Mouse (Mus musculus) ES-E14 (cell line): ENCODE measurements around the gene Zfp609.

Experiments
- CHD2 ChIP-seq: IDR thresholded peaks from 2 replicates; pipeline ENCODE4 v1.6.1; 2014; ENCODE audit warnings: mild to moderate bottlenecking, low read depth, low read length, inconsistent platforms
- HCFC1 ChIP-seq: IDR thresholded peaks from 2 replicates; pipeline ENCODE4 v1.6.1; 2012; ENCODE audit warnings: low read length, inconsistent platforms, borderline replicate concordance; ENCODE audit not compliant: insufficient read depth
- MAFK ChIP-seq: IDR thresholded peaks from 2 replicates; pipeline ENCODE4 v1.6.1; 2014; ENCODE audit warnings: mild to moderate bottlenecking, low read depth, low read length, inconsistent platforms; ENCODE audit not compliant: insufficient read depth
- ZC3H11A ChIP-seq: IDR thresholded peaks from 2 replicates; pipeline ENCODE4 v1.6.1; 2012; ENCODE audit warnings: low read depth, mild to moderate bottlenecking, inconsistent platforms, low read length, borderline replicate concordance
- ZNF384 ChIP-seq: IDR thresholded peaks from 2 replicates; pipeline ENCODE4 v1.6.1; 2012; ENCODE audit warnings: low read depth, low read length, inconsistent platforms

DNA sequence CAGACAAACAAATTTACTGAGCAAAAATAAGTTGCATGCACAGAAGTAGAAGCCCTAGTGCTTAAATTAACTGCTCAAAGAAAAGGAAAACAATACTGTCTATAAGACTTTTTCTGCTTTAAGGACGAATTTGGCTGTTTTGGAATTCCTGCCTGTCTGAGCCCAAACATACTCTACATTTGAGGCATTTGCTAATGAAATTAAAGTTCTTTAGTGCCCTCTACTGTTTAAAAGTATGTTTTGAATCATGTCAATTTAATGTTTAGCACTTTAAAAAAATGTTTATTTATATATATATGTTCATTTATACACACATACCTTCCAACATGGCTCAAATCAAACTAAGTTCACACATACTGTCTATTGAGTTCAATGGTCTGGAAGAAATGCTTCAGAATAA lies 22.8 kb upstream of the Zfp609 start:
- TF ChIP-seq CHD2 (no peak), HCFC1 (no peak), ZC3H11A (no peak), MAFK (no peak), ZNF384 (no peak)
